Mouse (Mus musculus): ENCODE results near the gene Cep63.

GRCm38 (mm10) chr9:102545406-102546255 lies 80.7 kb downstream of the Cep63 start:
- no peak for TF ChIP-seq CTCF (conservative IDR thresholded peaks at IDR 0.05; ENCODE audit: low read length)
- TF ChIP-seq POU5F1 (IDR thresholded peaks at IDR 0.05; ENCODE audit: borderline replicate concordance, low read length), result no peak
